Comparison of ENCODE assay signal across 1 mouse cellular context in genomic region chr9:46272070-46272469, GRCm38 (mm10).
TF ChIP-seq lines count a peak whose summit lies in the region.

No protein-coding gene starts in this region.

TF ChIP-seq in MEL, 35 proteins besides CTCF, POLR2A, EP300 and RAD21 (continued from another document):
- TF ChIP-seq MAX (IDR thresholded peaks at IDR 0.05; ENCODE audit: low read length) (peak; percentile 86), BHLHE40 (IDR thresholded peaks at IDR 0.05; ENCODE audit: borderline replicate concordance, low read depth, low read length) (peak; percentile 59; the same call in 1 of the 2 replicates), TCF12 (IDR thresholded peaks at IDR 0.05; ENCODE audit: low read depth, low read length) (peak; percentile 70), ZNF384 (IDR thresholded peaks at IDR 0.05; ENCODE audit: low read depth, low read length) (peak; percentile 56; the same call in 1 of the 2 replicates), MEF2A (IDR thresholded peaks at IDR 0.05; ENCODE audit: extremely low read depth, insufficient replicate concordance, low read depth, low read length, poor library complexity, severe bottlenecking) (no peak), MAFK (IDR thresholded peaks at IDR 0.05; ENCODE audit: borderline replicate concordance, low read depth, low read length) (no peak), NRF1 (IDR thresholded peaks at IDR 0.05; ENCODE audit: insufficient read depth, low read depth, low read length, poor library complexity, severe bottlenecking) (no peak), GABPA (IDR thresholded peaks at IDR 0.05; ENCODE audit: low read depth, low read length) (no peak), GATA1 (IDR thresholded peaks at IDR 0.05; ENCODE audit: low read depth, low read length) (peak; percentile 73), UBTF (IDR thresholded peaks at IDR 0.05; ENCODE audit: borderline replicate concordance, insufficient read depth, low read depth, low read length) (no peak), USF1 (IDR thresholded peaks at IDR 0.05; ENCODE audit: low read depth, low read length) (peak; percentile 91), KAT2A (conservative IDR thresholded peaks at IDR 0.05; ENCODE audit: low read depth, low read length) (no peak), MYB (IDR thresholded peaks at IDR 0.05; ENCODE audit: low read depth, low read length) (no peak), MXI1 (IDR thresholded peaks at IDR 0.05; ENCODE audit: low read depth, low read length) (peak; percentile 93), HCFC1 (IDR thresholded peaks at IDR 0.05; ENCODE audit: low read depth, low read length) (peak; percentile 66), NELFE (IDR thresholded peaks at IDR 0.05; ENCODE audit: low read depth, low read length) (peak; percentile 19; the same call in 1 of the 2 replicates), ZKSCAN1 (IDR thresholded peaks at IDR 0.05; ENCODE audit: low read depth, low read length) (no peak), POLR2AphosphoS2 (IDR thresholded peaks at IDR 0.05; ENCODE audit: low read length) (no peak), TBP (IDR thresholded peaks at IDR 0.05; ENCODE audit: low read depth, low read length) (peak; percentile 58; the same call in 1 of the 2 replicates), SIN3A (IDR thresholded peaks at IDR 0.05; ENCODE audit: low read length) (peak; percentile 76), CHD2 (IDR thresholded peaks at IDR 0.05; ENCODE audit: low read length) (no peak), ETS1 (IDR thresholded peaks at IDR 0.05; ENCODE audit: low read depth, low read length) (peak; percentile 78), TAL1 (IDR thresholded peaks at IDR 0.05; ENCODE audit: low read length) (no peak)
